Mouse (Mus musculus): ENCODE measurements at regions not wholly inside any gene's neighbourhood (a gene's known extent, or its start where the extent isn't known, plus 50 kb on each side); places are given as distances from the start of the nearest gene placed in this dataset.
A peak's percentile ranks its signal among the peaks of the same experiment; 100 is the strongest.

DNA sequence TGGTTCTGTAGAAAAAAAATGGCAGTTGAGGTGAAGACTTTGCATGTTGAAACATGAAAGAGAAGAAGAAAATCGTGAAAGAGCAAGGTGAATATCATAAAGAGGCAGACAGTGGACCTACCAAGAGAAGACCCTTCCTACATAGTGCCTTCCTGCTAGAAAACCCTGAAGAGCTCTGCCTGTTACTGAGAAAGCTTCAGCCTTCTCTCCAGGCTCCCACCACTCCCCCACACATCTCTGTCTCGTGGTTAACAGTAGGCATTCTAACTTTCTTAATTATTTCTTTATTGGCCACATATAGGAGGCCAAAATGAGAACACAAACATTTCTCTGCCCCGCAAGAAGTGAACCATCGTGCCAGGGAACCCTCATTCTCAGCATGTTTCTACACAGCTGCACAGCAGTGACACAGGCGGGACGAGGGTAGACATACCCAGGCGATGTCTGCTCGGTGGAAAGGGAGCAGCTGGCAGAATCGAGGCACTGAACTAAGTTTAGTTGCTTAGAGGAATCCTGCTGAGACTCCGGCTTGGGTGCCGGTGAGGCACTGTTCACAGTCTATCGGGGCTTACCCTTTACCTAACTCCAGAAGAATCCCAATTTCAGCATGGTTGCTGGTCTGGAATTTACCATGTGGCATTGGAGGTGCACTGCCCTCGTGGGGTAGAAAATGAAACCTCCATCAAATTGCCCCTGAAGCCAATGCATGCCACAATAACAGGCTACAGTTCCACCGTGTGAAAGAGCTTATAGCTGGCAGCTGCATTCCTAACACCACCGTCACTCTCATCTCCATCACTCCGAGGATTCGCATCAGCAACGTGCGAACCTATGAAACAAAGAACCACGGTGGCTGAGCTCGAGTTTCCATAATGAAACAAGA is 260.4 kb upstream of the Tsc22d2 start:
- DNase-seq: no peak

DNA sequence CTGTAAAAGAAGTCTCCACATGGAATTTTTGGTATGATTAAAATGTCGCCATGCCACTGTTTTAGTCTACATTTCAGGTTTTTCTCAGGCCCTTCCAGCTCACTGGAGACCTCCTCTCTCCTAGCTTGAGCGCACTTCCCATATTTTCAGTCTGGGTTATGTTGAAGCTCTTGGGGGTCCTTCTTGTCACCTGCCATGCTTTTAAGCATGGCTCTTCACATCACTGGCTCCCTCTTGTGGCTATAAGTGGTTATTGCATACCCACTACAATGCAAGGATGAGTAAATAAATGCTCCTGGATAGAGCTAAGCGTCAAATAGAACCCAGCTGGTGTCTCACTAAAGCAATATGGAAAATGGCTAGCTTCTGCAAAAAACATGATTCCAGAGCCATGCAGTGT is 255.1 kb upstream of the Tsc22d2 start:
- DNase-seq: peak in 1 of 2 experiments; percentile 11

DNA sequence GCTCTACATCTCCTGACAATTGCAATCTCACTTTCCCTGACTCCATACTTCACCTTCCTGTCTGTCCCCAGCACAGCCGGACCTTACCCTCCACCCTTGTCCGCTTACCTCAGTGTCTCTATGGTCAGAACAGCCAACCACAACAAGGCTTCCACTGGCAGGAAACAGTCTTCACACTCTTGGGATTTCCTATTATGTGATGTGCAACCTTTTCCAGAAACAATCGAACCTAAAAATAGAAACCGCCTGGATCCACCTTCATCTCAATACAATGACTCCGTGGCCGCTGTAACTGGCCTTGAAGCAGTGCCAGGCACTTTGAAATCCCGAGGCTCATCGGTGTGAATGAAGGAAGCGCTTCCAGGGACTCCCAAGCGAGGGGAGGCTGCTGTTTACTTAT is 252.3 kb upstream of the Tsc22d2 start:
- no peak for DNase-seq

DNA sequence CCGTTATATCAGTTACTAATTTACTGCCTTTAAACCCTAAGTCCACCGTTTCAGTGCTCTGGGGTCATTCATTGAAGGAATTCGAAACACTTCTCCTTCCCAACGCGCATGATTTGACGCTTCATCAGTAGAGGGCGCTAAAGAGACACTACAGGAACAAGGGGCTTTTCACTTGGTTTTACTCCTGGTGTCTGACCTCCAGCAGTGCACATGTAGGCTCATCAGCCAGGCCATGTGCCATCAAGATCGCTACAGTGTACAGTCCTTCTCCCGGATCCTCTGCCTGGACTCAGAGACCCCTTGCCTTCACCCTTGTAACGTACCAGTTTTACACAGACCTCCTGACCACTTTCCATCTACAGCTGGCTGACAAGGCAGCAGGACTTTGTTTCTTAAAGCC is 250.7 kb upstream of the Tsc22d2 start:
- peak; percentile 55 to 56 for DNase-seq

DNA sequence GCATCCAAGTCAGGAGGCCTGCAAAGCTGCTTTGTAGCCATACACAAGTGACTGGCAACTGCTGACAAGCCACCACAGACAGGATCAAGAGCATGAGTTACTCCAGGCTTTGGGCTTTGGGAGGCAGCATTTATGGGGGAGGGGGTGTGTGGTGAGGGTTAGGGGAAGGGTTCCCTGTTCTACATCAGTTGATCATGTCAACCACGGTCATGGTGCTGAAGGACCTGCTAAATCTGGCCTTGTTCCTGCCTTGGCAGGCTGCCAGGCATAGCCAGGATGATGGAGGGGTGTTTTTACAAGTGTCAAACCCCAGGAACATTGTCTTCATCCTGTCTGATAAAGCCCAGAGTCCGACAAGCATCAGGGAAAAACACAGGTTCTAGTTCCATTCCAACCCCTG is 247.9 kb upstream of the Tsc22d2 start:
- DNase-seq: no peak

DNA sequence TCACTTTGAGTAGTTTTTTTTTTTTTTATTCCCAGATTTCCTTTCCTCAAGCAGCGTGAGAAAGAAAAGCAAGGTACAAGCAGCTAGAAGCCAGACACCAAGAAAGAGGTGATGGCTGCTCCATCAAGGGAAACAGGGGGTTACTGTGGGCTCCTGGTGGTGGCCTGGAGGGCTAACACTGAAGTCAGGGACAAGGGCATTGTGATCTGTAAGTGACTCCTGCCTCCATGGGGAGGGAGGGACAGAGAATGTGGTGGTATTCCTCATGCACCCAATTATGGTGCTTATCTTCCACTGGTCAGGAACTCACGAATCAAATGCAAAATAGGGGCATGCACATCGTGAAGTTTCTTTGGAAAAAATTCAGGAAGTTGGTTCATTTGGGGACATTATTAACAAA is 247.4 kb upstream of the Tsc22d2 start:
- DNase-seq: no peak

DNA sequence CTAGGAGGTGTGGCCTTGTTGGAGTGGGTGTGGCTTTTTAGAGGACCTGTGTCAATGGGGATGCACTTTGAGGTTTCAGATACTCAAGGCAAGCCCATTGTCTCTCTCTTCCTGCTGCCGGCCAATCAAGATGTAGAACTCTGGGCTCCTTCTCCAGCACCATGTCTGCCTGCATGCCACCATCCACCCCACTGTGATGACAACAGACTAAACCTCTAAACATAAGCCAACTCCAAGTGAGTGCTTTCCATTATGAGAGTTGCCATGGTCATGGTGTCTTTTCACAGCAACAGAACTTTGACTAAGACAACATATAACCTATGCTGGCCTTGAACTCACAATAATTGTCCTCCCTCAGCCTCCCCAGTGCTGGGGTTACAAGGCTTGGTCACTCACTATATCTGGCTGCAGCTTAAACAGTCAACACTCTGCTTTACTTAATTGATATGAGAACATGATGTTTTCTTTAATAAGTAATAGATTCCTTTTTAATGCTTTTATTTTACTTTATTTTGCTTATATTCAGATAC is 246.7 kb upstream of the Tsc22d2 start:
- DNase-seq: no peak

DNA sequence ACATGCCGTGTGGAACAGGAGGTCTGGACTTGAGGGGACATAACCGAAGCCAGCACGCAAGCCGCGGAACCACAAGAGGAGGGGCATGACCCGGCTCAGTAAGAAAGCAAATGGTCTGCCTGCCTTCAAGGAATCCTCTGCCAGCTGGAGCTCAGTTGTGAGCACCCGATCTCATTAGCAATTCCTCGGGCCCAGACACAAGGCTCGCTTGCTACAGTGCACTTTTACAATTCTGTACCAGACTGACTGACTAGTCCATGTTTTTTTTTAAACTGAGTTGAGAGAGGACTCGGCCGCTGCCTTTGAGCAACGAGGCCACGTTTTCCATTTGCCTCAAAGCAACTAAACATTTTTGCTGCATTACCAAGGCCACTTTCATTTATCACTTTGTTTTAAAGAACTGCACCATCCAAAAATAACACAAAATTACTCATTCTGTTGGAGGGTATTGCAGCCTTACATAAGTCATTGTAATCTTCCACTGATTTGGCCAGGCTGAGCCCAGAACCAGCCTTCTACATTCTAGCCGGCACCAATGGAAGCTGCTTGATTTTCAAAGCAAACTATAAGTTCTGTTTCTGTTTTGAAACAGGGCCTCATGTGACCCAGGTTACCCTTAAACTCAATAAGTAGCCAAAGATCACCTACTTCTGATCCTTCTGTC is 245.9 kb upstream of the Tsc22d2 start:
- peak; percentile 12 to 13 for DNase-seq

DNA sequence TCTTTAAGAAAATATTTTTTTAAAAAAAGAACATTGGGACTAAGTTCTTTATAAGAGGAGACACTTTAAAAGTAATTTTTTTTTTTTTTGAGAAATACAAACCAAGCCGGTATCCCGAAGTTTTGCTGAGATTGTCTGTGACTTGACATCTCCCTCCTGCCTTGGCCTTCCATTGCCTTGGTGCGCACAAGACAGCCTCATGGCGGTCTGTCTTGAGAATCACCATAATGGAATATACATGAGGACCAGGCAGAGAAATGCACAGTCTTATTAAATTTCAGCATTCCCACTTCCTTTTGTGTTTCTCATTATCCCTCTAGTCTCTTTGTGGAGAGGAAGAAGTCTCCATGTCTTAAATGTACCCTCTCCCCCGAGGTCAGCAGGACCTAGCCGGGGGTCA is 244.7 kb upstream of the Tsc22d2 start:
- no peak for DNase-seq

DNA sequence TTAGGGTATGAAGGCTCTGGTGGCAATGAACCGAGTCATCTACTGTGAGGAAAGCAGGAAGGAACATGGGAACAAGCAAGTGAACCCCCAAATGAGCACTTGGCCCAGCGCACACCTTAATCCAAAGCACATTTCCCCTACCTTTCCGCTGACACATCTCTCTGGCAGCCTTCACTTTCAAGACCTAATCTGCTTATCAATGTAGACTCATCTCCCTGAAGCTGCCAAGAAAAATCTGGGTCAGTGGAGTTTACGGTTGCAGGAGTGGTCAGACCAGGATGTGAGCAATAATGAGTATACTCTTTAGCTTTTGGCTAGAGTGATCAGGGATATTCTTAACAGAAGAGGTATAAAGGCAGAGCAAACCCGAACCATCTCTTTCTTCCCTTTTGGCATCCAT is 242.4 kb upstream of the Tsc22d2 start:
- no peak for DNase-seq

DNA sequence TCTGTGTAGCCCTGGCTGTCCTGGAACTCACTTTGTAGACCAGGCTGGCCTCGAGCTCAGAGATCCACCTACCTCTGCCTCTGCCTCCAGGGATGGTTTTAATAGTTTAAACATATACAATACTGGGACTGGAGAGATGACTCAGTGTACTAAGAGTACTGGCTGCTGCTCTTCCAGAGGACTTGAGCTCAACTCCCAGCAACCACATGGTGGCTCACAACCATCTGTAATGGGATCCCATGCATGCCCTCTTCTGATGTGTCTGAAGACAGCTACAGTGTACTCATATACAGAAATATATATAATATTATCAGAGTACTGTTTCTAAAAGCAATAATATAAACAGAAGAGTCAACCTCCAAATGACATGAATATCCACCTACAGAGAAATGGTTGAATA is 240.7 kb upstream of the Tsc22d2 start:
- DNase-seq: no peak

DNA sequence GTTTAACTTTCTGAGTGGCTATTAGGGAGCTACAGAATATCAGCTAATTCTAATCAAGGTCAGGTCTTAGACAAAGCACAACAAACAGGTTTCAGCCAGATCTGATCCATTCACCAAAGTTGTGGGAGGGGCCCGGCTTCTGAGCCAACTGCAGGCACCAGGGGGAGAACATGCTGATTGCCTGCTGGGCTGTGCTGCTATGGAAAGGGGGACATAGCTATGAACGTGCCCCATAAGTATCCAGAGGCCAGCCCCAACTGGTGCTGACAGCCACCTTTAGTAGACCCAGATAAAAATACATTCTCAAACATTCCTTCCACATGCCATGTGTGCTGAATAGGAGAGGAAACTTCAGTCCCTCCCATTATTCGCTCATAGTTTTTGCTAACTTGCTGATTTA is 232.8 kb upstream of the Tsc22d2 start:
- DNase-seq: no peak

DNA sequence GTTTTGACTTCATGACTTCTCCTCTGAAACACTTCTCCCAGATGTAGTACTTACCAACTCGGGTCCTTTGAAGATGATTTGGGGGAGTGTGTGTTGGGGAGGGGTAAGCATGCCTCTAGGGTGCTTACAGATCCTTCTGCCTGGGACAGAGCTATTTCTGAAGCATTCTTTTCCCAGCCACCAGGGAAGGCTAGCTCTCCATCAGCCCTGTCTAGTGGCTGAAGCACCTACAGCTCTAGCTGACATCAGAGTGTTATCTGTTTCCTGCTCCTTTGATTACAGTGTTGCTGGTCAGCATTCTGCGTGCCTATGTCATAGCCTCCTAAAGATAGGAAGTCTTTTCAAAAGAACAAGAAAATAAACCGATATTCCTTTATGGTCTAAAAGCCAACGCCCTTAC is 232.2 kb upstream of the Tsc22d2 start:
- no peak for DNase-seq

DNA sequence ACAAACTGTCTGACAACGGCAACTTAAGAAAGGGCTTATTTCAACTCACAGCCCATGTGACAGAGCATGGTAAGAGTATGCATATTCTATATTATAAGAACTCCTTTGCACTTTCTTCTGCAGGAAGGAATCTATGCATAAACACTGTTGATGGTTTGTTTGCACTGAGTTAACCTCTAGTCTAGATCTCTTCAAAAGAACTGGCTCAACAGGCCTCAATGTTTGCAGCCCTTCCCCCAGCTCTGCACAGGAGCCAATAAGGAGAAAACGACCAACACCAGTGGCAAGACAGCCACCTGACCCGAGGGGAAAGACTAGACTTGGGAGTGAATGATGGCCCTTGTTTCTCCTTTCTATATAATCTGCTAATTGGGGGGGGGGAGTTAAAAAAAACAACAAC is 231.2 kb upstream of the Tsc22d2 start:
- no peak for DNase-seq

DNA sequence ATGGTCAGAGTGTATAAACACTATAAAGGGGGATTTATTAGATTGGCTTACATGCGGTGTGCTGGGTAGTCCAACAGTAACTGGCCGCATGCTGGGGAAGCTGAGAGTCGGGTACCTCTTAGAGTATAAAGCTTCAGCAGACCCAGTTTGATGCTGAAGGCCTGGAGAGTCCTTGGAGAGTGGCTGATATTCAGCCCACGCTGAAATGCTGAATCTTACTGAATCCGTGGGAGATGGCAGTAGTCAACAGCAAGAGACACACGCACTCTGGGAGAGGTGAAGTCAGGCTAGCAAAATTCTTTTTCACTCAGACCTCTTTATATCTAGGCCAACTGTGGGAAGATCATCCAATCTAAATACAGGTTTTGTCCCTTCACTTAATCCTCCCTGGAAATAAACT is 214.1 kb upstream of the Tsc22d2 start:
- DNase-seq: no peak

DNA sequence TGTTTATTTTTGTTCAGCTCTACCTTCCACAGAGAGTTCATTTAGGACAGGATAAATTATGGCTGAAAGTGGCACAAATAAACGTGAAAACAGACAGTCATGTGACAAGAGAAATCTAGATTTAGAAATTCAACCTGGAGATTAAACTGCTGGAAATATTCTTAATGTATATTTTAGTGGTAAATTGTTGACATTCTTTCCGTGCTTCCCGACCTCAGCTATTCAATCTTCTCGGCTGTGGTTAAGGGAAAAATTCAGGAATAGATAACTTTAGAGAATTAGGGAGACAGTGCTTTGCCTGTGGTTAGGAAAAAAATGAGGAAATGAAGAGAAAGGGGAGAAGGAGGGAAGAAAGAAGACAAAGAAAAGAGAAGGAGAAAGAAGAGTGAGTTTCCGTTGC is 211.7 kb upstream of the Tsc22d2 start:
- no peak for DNase-seq

DNA sequence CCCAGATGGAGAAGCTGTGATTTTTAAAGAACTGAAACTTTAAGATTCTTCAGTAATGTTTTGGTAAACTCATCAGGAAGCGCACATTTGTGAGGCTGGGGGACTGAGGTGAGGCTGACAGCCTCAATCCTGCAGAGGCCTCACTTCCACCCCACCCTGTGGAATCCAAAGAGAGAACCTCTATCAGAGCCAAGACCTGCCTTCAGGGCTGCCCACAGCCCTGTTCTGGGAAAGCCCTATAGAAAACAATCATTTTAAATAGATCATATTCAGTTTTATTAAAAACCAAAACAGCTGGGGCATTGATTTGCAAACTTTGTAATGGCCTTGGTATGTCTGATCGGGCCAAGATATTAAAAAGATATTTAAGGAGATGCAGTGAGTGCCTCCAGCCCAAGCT is 210.7 kb upstream of the Tsc22d2 start:
- DNase-seq: no peak

DNA sequence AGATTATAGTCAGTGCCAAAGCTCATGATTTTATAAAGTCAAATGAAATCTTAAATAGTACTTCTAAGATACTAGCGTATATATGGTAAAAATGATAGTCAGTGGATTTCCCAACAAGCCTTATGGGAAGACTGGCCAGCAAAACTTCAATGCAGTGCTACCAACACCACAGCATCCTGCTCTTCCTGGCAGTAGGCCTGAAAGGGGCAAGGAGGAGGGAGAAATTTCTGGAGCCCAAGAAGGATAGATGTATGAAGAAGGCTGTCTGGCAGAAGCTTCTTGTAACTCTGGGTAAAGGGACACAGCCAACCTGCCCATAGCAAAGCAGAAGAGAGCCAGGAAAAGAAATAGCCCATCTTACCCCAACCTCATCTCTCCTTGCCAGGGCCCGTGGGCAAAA is 209.0 kb upstream of the Tsc22d2 start:
- no peak for DNase-seq

DNA sequence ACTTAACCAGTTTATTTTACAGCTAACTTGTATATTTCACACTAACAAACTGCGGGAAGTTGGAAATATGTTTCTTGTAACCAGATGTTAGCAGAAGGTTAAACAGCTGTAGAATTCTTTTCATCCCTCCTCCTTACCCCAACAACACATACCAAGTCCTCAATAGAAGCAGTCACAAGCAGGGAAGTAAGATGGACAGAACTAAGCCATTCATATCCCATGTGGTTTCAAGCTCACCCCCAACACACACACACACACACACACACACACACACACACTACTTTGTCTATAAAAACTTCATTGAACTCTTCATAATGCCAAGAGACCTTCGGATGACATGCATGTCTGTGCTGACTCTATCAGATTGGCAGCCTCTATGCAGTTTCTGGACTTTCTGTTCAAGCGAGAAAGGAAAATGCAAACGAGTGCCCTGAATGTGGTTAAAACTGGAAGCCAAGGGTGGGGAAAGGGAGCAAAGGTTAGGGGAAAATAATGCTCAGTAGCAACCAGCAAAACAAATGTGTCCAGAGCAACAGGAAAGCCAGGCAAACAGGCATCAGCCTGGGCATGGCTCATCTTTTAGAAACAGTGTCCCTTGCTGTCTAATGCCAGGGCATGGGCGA is 207.6 kb upstream of the Tsc22d2 start:
- DNase-seq: no peak

DNA sequence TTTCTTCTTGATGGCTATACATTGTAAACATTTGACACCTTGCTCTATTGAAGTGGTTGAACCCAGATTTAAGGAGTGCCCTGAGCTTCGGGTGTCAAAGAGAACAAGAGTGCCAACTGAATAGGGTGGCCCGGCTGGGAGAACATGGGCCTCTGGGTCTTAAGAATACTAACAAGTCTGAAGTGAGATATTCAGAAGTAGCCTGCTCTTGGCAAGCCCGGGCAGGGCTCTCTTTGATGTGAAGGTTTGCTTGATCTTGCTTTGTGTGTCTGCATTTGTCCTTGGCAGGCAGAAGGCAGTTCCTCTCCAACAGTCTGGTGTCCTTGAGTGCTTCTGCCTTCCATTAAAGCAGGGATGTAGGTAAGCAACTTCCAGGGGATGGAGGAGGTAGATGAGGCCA is 203.5 kb upstream of the Tsc22d2 start:
- no peak for DNase-seq

DNA sequence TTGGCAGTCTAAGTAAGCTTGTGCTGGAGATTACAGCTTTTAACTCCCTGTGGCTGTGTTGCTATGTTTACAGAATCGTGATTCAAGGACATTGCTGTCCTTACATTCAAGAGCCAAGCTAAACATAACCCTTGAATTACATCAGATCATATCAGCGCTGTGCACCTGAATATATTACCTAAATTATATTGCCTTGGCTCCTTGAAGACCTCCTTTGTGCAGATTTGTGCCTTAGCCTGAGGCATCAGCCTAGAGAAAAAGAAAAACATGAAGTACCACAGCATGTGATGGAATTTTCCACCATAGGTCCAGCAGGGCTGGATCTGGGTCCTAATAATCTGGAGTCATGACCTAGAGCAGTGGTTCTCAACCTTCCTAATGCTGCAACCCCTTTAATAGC is 189.8 kb upstream of the Tsc22d2 start:
- DNase-seq: no peak

DNA sequence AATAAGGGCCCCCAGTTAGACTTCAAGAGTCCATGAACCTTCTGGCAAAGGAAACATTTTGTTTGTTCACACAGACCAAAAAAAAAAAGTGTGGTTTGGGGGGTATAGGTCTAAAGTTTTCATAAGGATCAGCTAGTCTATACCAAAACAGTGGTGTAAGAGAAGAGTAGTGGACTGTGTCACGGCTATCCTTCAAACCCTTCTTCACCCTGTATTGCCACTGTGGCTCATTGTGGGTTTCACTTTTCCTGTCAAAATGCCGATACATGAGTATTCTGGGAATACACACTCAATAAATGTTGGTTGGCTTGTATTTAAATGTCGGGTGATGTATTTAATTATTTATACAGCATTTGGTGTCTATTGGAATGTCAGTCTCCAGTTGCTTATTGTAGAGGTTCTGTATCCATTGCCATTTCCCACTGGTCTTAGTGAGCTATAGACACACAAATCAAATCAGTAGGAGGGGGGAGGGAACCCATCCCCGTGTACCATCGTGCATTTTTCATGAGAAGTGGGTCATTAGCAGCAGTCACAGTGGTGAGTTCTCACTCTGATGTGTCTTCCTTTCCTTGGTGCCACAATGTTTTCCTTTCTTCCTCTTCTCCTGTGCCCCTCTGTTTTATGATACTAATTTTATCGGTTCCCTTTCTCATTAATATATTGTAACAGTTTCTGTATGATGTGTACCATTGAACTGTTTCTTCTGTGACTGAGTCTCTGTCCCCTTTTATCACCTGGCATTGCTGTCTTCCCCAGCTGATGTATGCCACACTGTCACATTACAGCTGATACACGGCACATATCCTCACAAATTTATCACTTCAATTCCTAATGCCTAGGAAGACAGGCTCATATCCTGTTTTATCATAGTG is 187.8 kb upstream of the Tsc22d2 start:
- DNase-seq: no peak

DNA sequence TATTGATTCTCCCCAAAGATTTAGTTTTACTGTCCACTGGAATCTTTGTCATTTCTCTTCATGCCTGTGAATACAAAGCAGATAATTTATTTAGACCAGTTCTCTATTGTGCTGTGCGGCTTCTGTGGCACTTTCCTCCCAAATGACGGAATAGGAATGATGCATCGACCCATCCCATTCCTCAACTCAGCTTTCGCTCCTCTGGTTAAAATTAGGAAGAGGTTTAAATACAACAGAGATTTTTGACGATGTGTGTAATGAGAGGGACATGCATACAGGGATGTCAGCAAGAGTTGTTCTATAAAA is 187.2 kb upstream of the Tsc22d2 start:
- DNase-seq: no peak

Data from cerebellum, adult 18-20 months (tissue).